ENCODE assay signal across 15 mouse cellular contexts in genomic region chrX:107149391-107149993, GRCm38 (mm10). TPM values are rescaled to one million over a fixed set of nuclear protein-coding genes. Genes with fewer than 3 reads are reported as not detected.
DNase-seq lines count a peak whose midpoint lies in the region; ATAC-seq and TF ChIP-seq lines count a peak whose summit lies in the region.
"Had no signal": no experiment of that assay in that cellular context is flagged by ENCODE, and none has a peak within 500 bp of the region (broad histone marks: within the 10 kb centered on the region; RNA-seq: fewer than 3 reads in every experiment).

No protein-coding gene starts in this region.

- no peak overlapping the region for H3K9ac ChIP-seq in heart, embryonic 11.5 days (ENCODE audit: low read depth, low read length)
- no peak overlapping the region for H3K9ac ChIP-seq in kidney, embryonic 14.5 days (ENCODE audit: low read depth, low read length)
- no peak overlapping the region for H3K9ac ChIP-seq in hindbrain, postnatal 0 days (replicated peaks; ENCODE audit: low read length)

- TF ChIP-seq CTCF in spleen, adult 2 months (IDR thresholded peaks at IDR 0.05; ENCODE audit: extremely low read depth, insufficient read depth, insufficient read length, insufficient replicate concordance): no peak
- no peak for TF ChIP-seq CTCF in hindbrain, postnatal 0 days (IDR thresholded peaks at IDR 0.05; ENCODE audit: low read depth)

- no peak overlapping the region for H3K4me2 ChIP-seq in heart, embryonic 11.5 days
- no peak overlapping the region for H3K4me2 ChIP-seq in kidney, embryonic 14.5 days (replicated peaks; ENCODE audit: low read depth, low read length)
- H3K4me2 ChIP-seq in hindbrain, postnatal 0 days (ENCODE audit: low read depth, low read length): no peak overlapping the region

- peak overlapping the region; percentile 50; the same call in 1 of the 2 replicates for H3K27ac ChIP-seq in heart, embryonic 11.5 days (ENCODE audit: low read depth, low read length)
- H3K27ac ChIP-seq in heart, embryonic 10.5 days: no peak overlapping the region
- H3K27ac ChIP-seq in spleen, adult 2 months (ENCODE audit: insufficient read depth, low read length): peak overlapping the region; percentile 72; the same call in 1 of the 2 replicates
- no peak overlapping the region for H3K27ac ChIP-seq in kidney, embryonic 14.5 days (ENCODE audit: low read depth, low read length)
- H3K27ac ChIP-seq in hindbrain, postnatal 0 days: no peak overlapping the region
- H3K27ac ChIP-seq: hindbrain, embryonic 10.5 days had no signal

- no peak for TF ChIP-seq POLR2A in spleen, adult 2 months (IDR thresholded peaks at IDR 0.05; ENCODE audit: low read depth, low read length)

- no peak overlapping the region for H3K4me3 ChIP-seq in heart, embryonic 11.5 days (ENCODE audit: low read depth, low read length)
- H3K4me3 ChIP-seq in heart, embryonic 10.5 days: no peak overlapping the region
- H3K4me3 ChIP-seq in spleen, adult 2 months (ENCODE audit: extremely low read depth, insufficient read depth, insufficient read length): peak overlapping the region; percentile 53
- H3K4me3 ChIP-seq in kidney, embryonic 14.5 days (ENCODE audit: low read length): no peak overlapping the region
- no peak overlapping the region for H3K4me3 ChIP-seq in hindbrain, postnatal 0 days (ENCODE audit: low read length)
- H3K4me3 ChIP-seq: hindbrain, embryonic 10.5 days had no signal

- no peaks in the 10 kb centered on the region for H3K4me1 ChIP-seq in heart, embryonic 11.5 days (ENCODE audit: control insufficient read depth, insufficient read depth, low read length)
- H3K4me1 ChIP-seq in heart, embryonic 10.5 days: no peaks in the 10 kb centered on the region
- no peaks in the 10 kb centered on the region for H3K4me1 ChIP-seq in spleen, adult 2 months (ENCODE audit: control insufficient read depth, insufficient read depth, insufficient read length)
- H3K4me1 ChIP-seq in kidney, embryonic 14.5 days (ENCODE audit: control insufficient read depth, insufficient read depth, low read length): no peaks in the 10 kb centered on the region
- H3K4me1 ChIP-seq in hindbrain, postnatal 0 days (ENCODE audit: insufficient read depth, low read length): no peaks in the 10 kb centered on the region
- H3K4me1 ChIP-seq: hindbrain, embryonic 10.5 days had no signal

- no peaks in the 10 kb centered on the region for H3K9me3 ChIP-seq in heart, embryonic 11.5 days (replicated peaks; ENCODE audit: control insufficient read depth, low read length)
- no peaks in the 10 kb centered on the region for H3K9me3 ChIP-seq in heart, embryonic 10.5 days
- H3K9me3 ChIP-seq in kidney, embryonic 14.5 days (ENCODE audit: control insufficient read depth, low read length): no peaks in the 10 kb centered on the region
- H3K9me3 ChIP-seq in hindbrain, postnatal 0 days (ENCODE audit: low read length): no peaks in the 10 kb centered on the region
- H3K9me3 ChIP-seq: hindbrain, embryonic 10.5 days had no signal

- 42% methylated on average over 4 of the region's 4 CpGs for WGBS in heart, embryonic 11.5 days (ENCODE audit: insufficient replicate concordance)
- 53% methylated on average over 4 of the region's 4 CpGs for WGBS in heart, embryonic 10.5 days
- 30% methylated on average over 4 of the region's 4 CpGs for WGBS in spleen, adult 2 months
- WGBS in kidney, embryonic 14.5 days: 72% methylated on average over 4 of the region's 4 CpGs
- 66% methylated on average over 4 of the region's 4 CpGs for WGBS in hindbrain, postnatal 0 days

- DNase-seq in heart, embryonic 10.5 days (ENCODE audit: low spot score): no peak
- DNase-seq in spleen, adult 2 months (ENCODE audit: low read depth in 1 of 2, low spot score in 2 of 2): no peak
- DNase-seq in spleen, postnatal 10 days (ENCODE audit: low spot score in 2 of 2): no peak
- no peak for DNase-seq in layer of hippocampus, adult 11-12 months (ENCODE audit: low spot score)
- no peak for DNase-seq in hindbrain, postnatal 0 days (ENCODE audit: low spot score)
- DNase-seq: adrenal gland, postnatal 10 days; cerebellum, postnatal 14 days; kidney, postnatal 36 days; midbrain, embryonic 14.5 days; spleen, adult 18-20 months had no signal

- no peaks in the 10 kb centered on the region for H3K27me3 ChIP-seq in heart, embryonic 11.5 days (ENCODE audit: control insufficient read depth, insufficient read depth, low read length)
- no peaks in the 10 kb centered on the region for H3K27me3 ChIP-seq in heart, embryonic 10.5 days (ENCODE audit: insufficient read depth, poor library complexity, severe bottlenecking)
- H3K27me3 ChIP-seq in spleen, adult 2 months (ENCODE audit: control insufficient read depth, insufficient read depth, low read length): no peaks in the 10 kb centered on the region
- no peaks in the 10 kb centered on the region for H3K27me3 ChIP-seq in kidney, embryonic 14.5 days (ENCODE audit: control insufficient read depth, insufficient read depth, low read length)
- no peaks in the 10 kb centered on the region for H3K27me3 ChIP-seq in hindbrain, postnatal 0 days (ENCODE audit: insufficient read depth, low read length)

- ATAC-seq in heart, embryonic 11.5 days (replicated peaks; ENCODE audit: insufficient number of reproducible peaks, low FRiP score, low TSS enrichment): no peak
- ATAC-seq in hematopoietic stem cell, adult 5-6 weeks (replicated peaks in 1 of 2; ENCODE audit: insufficient read depth in 1 of 2, low FRiP score in 2 of 2, low TSS enrichment in 1 of 2, low read depth in 1 of 2, poor library complexity in 2 of 2, severe bottlenecking in 2 of 2): peak; percentile 63; a peak in 3 of 4 replicates
- no peak for ATAC-seq in kidney, embryonic 14.5 days (ENCODE audit: low FRiP score, low TSS enrichment)
- ATAC-seq in hindbrain, postnatal 0 days: no peak
- ATAC-seq: forebrain, embryonic 14.5 days had no signal

- H3K36me3 ChIP-seq in heart, embryonic 11.5 days (ENCODE audit: control insufficient read depth, insufficient read depth, low read length): no peaks in the 10 kb centered on the region
- H3K36me3 ChIP-seq in heart, embryonic 10.5 days: no peaks in the 10 kb centered on the region
- H3K36me3 ChIP-seq in spleen, adult 2 months (ENCODE audit: control insufficient read depth, insufficient read depth, low read length): no peaks in the 10 kb centered on the region
- no peaks in the 10 kb centered on the region for H3K36me3 ChIP-seq in kidney, embryonic 14.5 days (ENCODE audit: control insufficient read depth, insufficient read depth, low read length)
- H3K36me3 ChIP-seq in hindbrain, postnatal 0 days (ENCODE audit: insufficient read depth, low read length): no peaks in the 10 kb centered on the region
- H3K36me3 ChIP-seq: hindbrain, embryonic 10.5 days had no signal

RNA-seq across cellular contexts. Expression of gene P2ry10b, which starts 0.8 kb away (rescaled TPM):
- polyA plus RNA-seq in heart, embryonic 11.5 days (2014; fragmentation: Nextera tagmentation; extraction: Ambion mirVana): 0.30 and 0.46 TPM in 2 replicates
- polyA plus RNA-seq in heart, embryonic 10.5 days (2016; fragmentation: Nextera tagmentation; extraction: Ambion mirVana): 0.53 and 0.65 TPM in 2 replicates
- polyA plus RNA-seq in spleen, adult 2 months (2012; rRNA removed): 16.3 TPM in 2 replicates
- total RNA-seq in hematopoietic stem cell, adult 5-6 weeks (2017): 3.1 and 4.8 TPM in 2 replicates
- 0.47 and 0.72 TPM in 2 replicates for polyA plus RNA-seq in kidney, embryonic 14.5 days (2014; fragmentation: Nextera tagmentation; extraction: Ambion mirVana)
- total RNA-seq in hindbrain, postnatal 0 days (2014; rRNA removed): 0.52 and 0.54 TPM in 2 replicates
- polyA plus RNA-seq in hindbrain, postnatal 0 days (2015; fragmentation: Nextera tagmentation; extraction: Ambion mirVana): 0.25 and 0.30 TPM in 2 replicates

Comparison
In these comparisons a context has a peak if more than half of its experiments do, and no peak if none do; other contexts are left out.
1. H3K27ac ChIP-seq: peak in heart, embryonic 11.5 days (single experiment) and spleen, adult 2 months (single experiment); none in heart, embryonic 10.5 days (single experiment), kidney, embryonic 14.5 days (single experiment) and hindbrain, postnatal 0 days (single experiment).
2. ATAC-seq: peak in hematopoietic stem cell, adult 5-6 weeks (2 of 2); none in heart, embryonic 11.5 days (single experiment), kidney, embryonic 14.5 days (single experiment) and hindbrain, postnatal 0 days (single experiment).
3. RNA of gene P2ry10b, which starts 0.8 kb away (polyA plus RNA-seq): 16.3 TPM in spleen, adult 2 months; 0.47 to 0.72 TPM in kidney, embryonic 14.5 days, 0.53 to 0.65 TPM in heart, embryonic 10.5 days, 0.30 to 0.46 TPM in heart, embryonic 11.5 days and 0.25 to 0.30 TPM in hindbrain, postnatal 0 days; every median in the first group is over 10 times any median in the second.